Mouse (Mus musculus) kidney, embryonic 15.5 days (tissue): Measurements from ENCODE around the gene Fcho1. TPM values are rescaled to one million over a fixed set of nuclear protein-coding genes. Genes with fewer than 3 reads are reported as not detected.
A peak's percentile ranks its signal among the peaks of the same experiment; 100 is the strongest.

ENCODE experiments used
- ATAC-seq: fragments of 200-750 bp; cut with Nextera tagmentation; replicated peaks from 2 replicates; pipeline ENCODE4 v1.8.0; 2017; ENCODE audit warnings: moderate TSS enrichment; ENCODE audit not compliant: low FRiP score
- H3K27ac ChIP-seq: fragments of 300-500 bp; sonication (generic); 2 replicates; pipeline ENCODE4 v1.5.1; 2015; ENCODE audit warnings: mild to moderate bottlenecking, inconsistent platforms
- H3K27me3 ChIP-seq: fragments of 300-500 bp; sonication (generic); 2 replicates; pipeline ENCODE4 v1.6.1; 2015; ENCODE audit warnings: inconsistent platforms
- H3K36me3 ChIP-seq: fragments of 300-500 bp; sonication (generic); 2 replicates; pipeline ENCODE4 v1.6.1; 2015; ENCODE audit warnings: inconsistent platforms
- H3K4me1 ChIP-seq: fragments of 300-500 bp; sonication (generic); 2 replicates; pipeline ENCODE4 v1.6.1; 2015; ENCODE audit warnings: inconsistent platforms
- H3K4me2 ChIP-seq: fragments of 300-500 bp; sonication (generic); 2 replicates; pipeline ENCODE4 v1.6.1; 2015; ENCODE audit warnings: moderate library complexity, mild to moderate bottlenecking, inconsistent platforms
- H3K4me3 ChIP-seq: fragments of 300-500 bp; sonication (generic); replicated peaks from 2 replicates; pipeline ENCODE4 v1.5.1; 2015; ENCODE audit warnings: mild to moderate bottlenecking, inconsistent platforms
- H3K9ac ChIP-seq: fragments of 300-500 bp; sonication (generic); 2 replicates; pipeline ENCODE4 v1.6.1; 2015; ENCODE audit warnings: mild to moderate bottlenecking, inconsistent platforms
- H3K9me3 ChIP-seq: fragments of 300-500 bp; sonication (generic); replicated peaks from 2 replicates; pipeline ENCODE4 v1.6.1; 2016; ENCODE audit warnings: inconsistent platforms
- WGBS: fragments of 180-500 bp; shearing (Covaris S2); methylation state at CpG from one replicate; pipeline ENCODE4 v1.1.7; 2015; ENCODE audit warnings: mixed read lengths; 5-methylcytosine and 5-hydroxymethylcytosine counted together
- polyA plus RNA-seq: library from polyadenylated mRNA; unstranded; fragments of >200 nt; fragmentation: Nextera tagmentation; extraction: Ambion mirVana; gene quantifications from 2 replicates; pipeline ENCODE4 v1.2.1, GENCODE M21; 2015

The Fcho1 gene
- polyA plus RNA-seq, 1 experiment from 2014 or later = 6.5 TPM

GRCm38 (mm10) chr8:71693166-71694041, 32.1 kb downstream of the Fcho1 start:
- H3K9ac ChIP-seq = no peak overlapping the region
- no peak; the same call in 1 of the 2 replicates for ATAC-seq
- no peaks in the 10 kb centered on the region for H3K36me3 ChIP-seq
- WGBS = 12% methylated on average over 68 of the region's 68 CpGs
- peaks cover 89% of the 10 kb centered on the region for H3K27me3 ChIP-seq
- peak overlapping the region; percentile 26 for H3K4me3 ChIP-seq
- peaks cover 16% of the 10 kb centered on the region for H3K4me1 ChIP-seq
- peak overlapping the region; percentile 40 for H3K4me2 ChIP-seq
- H3K9me3 ChIP-seq = no peaks in the 10 kb centered on the region
- H3K27ac ChIP-seq = no peak overlapping the region

- peak overlapping the region; percentile 31; the same call in 1 of the 2 replicates for H3K4me2 ChIP-seq
- H3K36me3 ChIP-seq = no peaks in the 10 kb centered on the region
- peaks cover 22% of the 10 kb centered on the region for H3K4me1 ChIP-seq
- H3K9ac ChIP-seq = no peak overlapping the region
- no peak overlapping the region for H3K27ac ChIP-seq
- no peak for ATAC-seq
- H3K4me3 ChIP-seq = peak overlapping the region; percentile 26; the same call in 1 of the 2 replicates
- peaks cover 95% of the 10 kb centered on the region for H3K27me3 ChIP-seq
- WGBS = 9% methylated on average over 30 of the region's 30 CpGs
- H3K9me3 ChIP-seq = no peaks in the 10 kb centered on the region
Observed at GRCm38 (mm10) chr8:71692509-71692908, 33.0 kb downstream of the Fcho1 start.

GRCm38 (mm10) chr8:71689028-71689427, 36.5 kb downstream of the Fcho1 start, which contains the start of gene Insl3:
TSS of gene Insl3 (plus strand) at chr8:71689214.
- Histone ChIP-seq H3K4me3 (no peak within 1 kb of the TSS), H3K9ac (no peak within 1 kb of the TSS), H3K9me3 (no peaks in the 10 kb centered on the region), H3K4me1 (peaks cover 48% of the 10 kb centered on the region), H3K4me2 (no peak within 1 kb of the TSS), H3K27ac (no peak within 1 kb of the TSS), H3K27me3 (peaks cover 100% of the 10 kb centered on the region), H3K36me3 (no peaks in the 10 kb centered on the region)
- WGBS = 4% methylated on average over 33 of the region's 33 CpGs
- ATAC-seq = no peak

GRCm38 (mm10) chr8:71687616-71688015, 37.9 kb downstream of the Fcho1 start:
- H3K27me3 ChIP-seq = peaks cover 100% of the 10 kb centered on the region
- no peak for ATAC-seq

GRCm38 (mm10) chr8:71686143-71686734, 39.3 kb downstream of the Fcho1 start:
- Histone ChIP-seq H3K27ac (no peak overlapping the region), H3K9ac (no peak overlapping the region), H3K4me1 (peaks cover 40% of the 10 kb centered on the region), H3K9me3 (no peaks in the 10 kb centered on the region), H3K36me3 (no peaks in the 10 kb centered on the region), H3K4me2 (peak overlapping the region; percentile 54), H3K4me3 (peak overlapping the region; percentile 31), H3K27me3 (peaks cover 100% of the 10 kb centered on the region)
- WGBS = 4% methylated on average over 22 of the region's 23 CpGs
- ATAC-seq = peak; percentile 63

More at GRCm38 (mm10) chr8:71687616-71688015, 37.9 kb downstream of the Fcho1 start:
- no peak overlapping the region for H3K27ac ChIP-seq
- no peaks in the 10 kb centered on the region for H3K9me3 ChIP-seq
- H3K4me3 ChIP-seq = no peak overlapping the region
- WGBS = 12% methylated on average over 8 of the region's 8 CpGs
- no peaks in the 10 kb centered on the region for H3K36me3 ChIP-seq
- no peak overlapping the region for H3K4me2 ChIP-seq
- no peak overlapping the region for H3K9ac ChIP-seq
- peaks cover 34% of the 10 kb centered on the region for H3K4me1 ChIP-seq

GRCm38 (mm10) chr8:71685573-71685972, 39.9 kb downstream of the Fcho1 start:
- Histone ChIP-seq H3K4me2 (peak overlapping the region; percentile 54), H3K27me3 (peaks cover 100% of the 10 kb centered on the region), H3K27ac (no peak overlapping the region), H3K9me3 (no peaks in the 10 kb centered on the region), H3K4me3 (peak overlapping the region; percentile 31), H3K9ac (no peak overlapping the region), H3K36me3 (no peaks in the 10 kb centered on the region), H3K4me1 (peaks cover 46% of the 10 kb centered on the region)
- ATAC-seq = 0 out of 2 replicates have a peak, but pooled peaks have one; percentile 6
- WGBS = 7% methylated on average over 29 of the region's 29 CpGs

GRCm38 (mm10) chr8:71684701-71685100, 40.8 kb downstream of the Fcho1 start:
- H3K27ac ChIP-seq = no peak overlapping the region
- no peak for ATAC-seq
- no peak overlapping the region for H3K4me3 ChIP-seq
- no peak overlapping the region for H3K9ac ChIP-seq
- peaks cover 54% of the 10 kb centered on the region for H3K4me1 ChIP-seq
- H3K36me3 ChIP-seq = no peaks in the 10 kb centered on the region
- WGBS = 22% methylated on average over 10 of the region's 10 CpGs
- H3K27me3 ChIP-seq = peaks cover 100% of the 10 kb centered on the region
- no peaks in the 10 kb centered on the region for H3K9me3 ChIP-seq
- H3K4me2 ChIP-seq = no peak overlapping the region

GRCm38 (mm10) chr8:71682832-71683231, 42.7 kb downstream of the Fcho1 start:
- ATAC-seq = no peak
- Histone ChIP-seq H3K27me3 (peaks cover 100% of the 10 kb centered on the region), H3K36me3 (no peaks in the 10 kb centered on the region), H3K4me2 (no peak overlapping the region), H3K27ac (no peak overlapping the region), H3K9ac (no peak overlapping the region), H3K4me1 (peaks cover 60% of the 10 kb centered on the region), H3K4me3 (no peak overlapping the region), H3K9me3 (no peaks in the 10 kb centered on the region)
- WGBS = 66% methylated on average over 12 of the region's 12 CpGs

GRCm38 (mm10) chr8:71681369-71681915, 44.1 kb downstream of the Fcho1 start:
- Histone ChIP-seq H3K36me3 (no peaks in the 10 kb centered on the region), H3K4me2 (no peak overlapping the region), H3K27ac (no peak overlapping the region), H3K4me1 (peaks cover 51% of the 10 kb centered on the region), H3K9me3 (no peaks in the 10 kb centered on the region), H3K27me3 (peaks cover 98% of the 10 kb centered on the region), H3K4me3 (no peak overlapping the region), H3K9ac (no peak overlapping the region)
- ATAC-seq = no peak
- WGBS = 9% methylated on average over 18 of the region's 18 CpGs

GRCm38 (mm10) chr8:71680471-71680870, 45.0 kb downstream of the Fcho1 start:
- Histone ChIP-seq H3K9me3 (no peaks in the 10 kb centered on the region), H3K4me3 (peak overlapping the region; percentile 33), H3K36me3 (no peaks in the 10 kb centered on the region), H3K4me1 (peaks cover 51% of the 10 kb centered on the region), H3K4me2 (peak overlapping the region; percentile 59), H3K27me3 (peaks cover 97% of the 10 kb centered on the region), H3K27ac (no peak overlapping the region), H3K9ac (no peak overlapping the region)
- 7% methylated on average over 21 of the region's 21 CpGs for WGBS
- no peak for ATAC-seq

GRCm38 (mm10) chr8:71679550-71680168, 45.9 kb downstream of the Fcho1 start:
- Histone ChIP-seq H3K4me1 (peaks cover 50% of the 10 kb centered on the region), H3K36me3 (no peaks in the 10 kb centered on the region), H3K4me3 (peak overlapping the region; percentile 33), H3K9ac (peak overlapping the region; percentile 4; the same call in 1 of the 2 replicates), H3K9me3 (no peaks in the 10 kb centered on the region), H3K4me2 (peak overlapping the region; percentile 59), H3K27me3 (peaks cover 94% of the 10 kb centered on the region), H3K27ac (no peak overlapping the region)
- no peak for ATAC-seq
- WGBS = 9% methylated on average over 46 of the region's 46 CpGs
